Mouse (Mus musculus) common myeloid progenitor, adult 5-6 weeks (primary cell): ENCODE data around the gene Maz. TPM values are rescaled to one million over a fixed set of nuclear protein-coding genes. Genes with fewer than 3 reads are reported as not detected.

Source experiments
- ATAC-seq: replicated peaks from 2 replicates; pipeline ENCODE4 v1.8.0; 2016; ENCODE audit warnings: low read depth, mild to moderate bottlenecking, moderate TSS enrichment, inconsistent platforms; ENCODE audit not compliant: poor library complexity, severe bottlenecking
- total RNA-seq: library from RNA; stranded (forward); fragments of 200-1000, 187-1606 nt; gene quantifications from 2 replicates; pipeline ENCODE4 v1.2.3, GENCODE M21; 2017

The Maz gene
- total RNA-seq, 1 experiment from 2014 or later: 67.8 TPM

DNA sequence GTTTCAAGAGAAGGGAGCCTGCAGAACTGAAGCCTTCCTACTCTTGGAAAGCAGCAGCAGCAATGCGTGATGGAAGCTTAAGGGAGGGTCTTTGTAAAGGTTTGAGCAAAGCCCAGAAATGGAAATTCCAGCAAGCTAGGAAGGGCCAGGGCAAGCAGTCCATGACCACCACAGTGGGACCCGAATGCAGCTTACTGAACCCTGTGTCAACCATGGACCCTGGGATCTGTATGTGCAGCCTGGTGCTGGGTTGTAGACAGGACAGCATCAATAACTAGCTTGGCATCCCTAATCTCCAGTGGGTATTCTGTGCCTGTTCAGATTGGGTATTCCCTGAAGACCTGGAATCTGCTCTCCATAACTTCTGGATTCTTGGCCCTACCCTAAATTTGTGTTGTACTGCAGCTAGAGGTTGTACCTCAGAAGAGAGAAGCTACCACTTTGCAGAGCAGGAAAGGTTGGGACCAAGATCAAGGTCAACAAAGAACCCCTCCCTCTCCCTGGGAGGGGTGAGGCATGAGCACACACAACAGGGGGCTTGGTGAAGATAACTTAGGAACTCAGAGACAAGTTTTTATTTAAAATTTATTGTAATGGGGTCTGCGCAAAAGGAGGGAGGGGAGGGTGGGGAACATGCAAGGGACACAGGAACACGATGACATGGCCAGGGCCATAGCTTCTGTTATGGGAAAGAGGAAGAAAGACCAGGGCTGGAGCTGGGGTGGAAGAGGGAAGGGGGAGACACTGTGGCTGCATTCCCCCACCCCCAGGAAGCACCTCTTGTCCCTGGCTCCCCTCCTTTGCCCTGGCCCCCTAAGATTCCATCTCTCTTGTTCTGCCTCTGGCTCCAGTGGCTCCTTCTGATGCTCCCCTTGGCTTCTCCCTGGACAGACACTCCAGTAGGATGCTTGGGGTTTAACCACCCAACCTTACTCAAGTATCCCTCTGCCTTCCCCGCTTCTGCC is 5.0 kb downstream of the Maz start:
- ATAC-seq: no peak

- 0 out of 2 replicates have a peak, but pooled peaks have one; percentile 3 for ATAC-seq
Observed at GRCm38 (mm10) chr7:127020901-127021562, 5.8 kb downstream of the Maz start, which contains the start of the genes Gm42742 and Prrt2. Gm42742 (minus strand) TSS chr7:127021097. Prrt2 (minus strand) TSS chr7:127021211.

DNA sequence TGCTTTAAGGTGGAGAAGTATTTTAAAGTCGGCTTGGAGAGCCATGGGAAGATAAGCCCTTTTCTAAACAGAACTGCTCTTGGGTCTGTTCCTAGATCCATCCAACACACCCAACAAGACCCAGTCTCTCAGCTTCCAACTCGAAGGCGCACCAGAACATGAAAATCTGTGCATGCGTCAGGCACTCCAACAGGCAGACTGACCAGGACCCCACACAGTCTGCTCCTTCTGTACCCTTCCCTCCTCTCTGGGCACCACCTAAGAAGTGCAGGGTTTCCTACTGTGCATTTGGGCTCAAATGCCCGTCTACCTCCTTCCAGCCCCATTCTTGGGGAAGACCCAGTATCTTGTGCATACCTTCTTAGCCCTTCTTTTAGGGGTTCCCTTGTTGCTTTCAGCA is 6.3 kb downstream of the Maz start:
- ATAC-seq: no peak

- no peak for ATAC-seq
Observed at GRCm38 (mm10) chr7:127020031-127020430, 6.8 kb downstream of the Maz start.

GRCm38 (mm10) chr7:127019306-127019960 is 7.4 kb downstream of the Maz start:
- ATAC-seq: no peak

DNA sequence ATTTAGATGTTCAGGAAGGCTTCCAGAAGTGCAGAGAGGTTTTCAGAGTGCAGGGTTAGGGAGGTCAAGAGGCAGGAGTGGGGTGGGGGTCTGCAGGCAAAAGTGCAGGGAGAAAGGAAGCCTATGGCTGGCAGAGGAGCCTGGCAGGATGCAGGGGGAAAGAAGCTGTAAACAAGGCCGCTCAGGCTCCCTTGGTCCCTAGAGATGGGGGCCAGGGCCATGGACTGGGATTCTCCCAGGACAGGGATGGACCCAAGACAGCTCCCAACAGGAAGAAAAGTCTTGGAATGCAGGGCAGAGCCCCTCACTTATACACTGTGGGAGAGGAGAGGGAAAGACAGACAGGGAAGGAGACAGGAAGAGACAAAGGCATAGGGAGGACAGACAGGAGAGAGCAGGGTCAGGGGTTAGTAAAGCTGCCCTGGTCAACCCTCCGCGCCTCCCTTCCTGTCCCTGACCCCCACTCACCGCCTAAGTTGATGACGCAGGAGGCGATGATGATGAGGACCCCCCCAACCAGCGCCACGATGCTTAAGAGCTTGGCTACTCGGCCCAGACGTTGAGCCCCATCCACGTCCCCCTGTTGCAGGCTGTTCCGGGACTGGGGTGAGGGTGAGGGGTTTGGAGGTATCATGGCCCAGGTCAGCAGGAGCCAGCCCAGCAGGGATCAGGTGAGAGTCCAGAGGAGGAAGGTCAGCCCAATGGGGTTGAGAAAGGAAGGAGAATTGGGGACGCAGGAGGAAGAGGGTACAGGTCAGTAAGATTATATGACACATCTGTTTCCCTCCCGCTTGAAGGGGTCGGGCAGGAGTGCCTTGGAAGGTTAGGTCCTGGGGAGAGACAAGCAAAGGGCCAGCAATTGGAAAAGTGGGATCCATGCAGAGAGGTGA is 8.2 kb downstream of the Maz start:
- no peak for ATAC-seq

DNA sequence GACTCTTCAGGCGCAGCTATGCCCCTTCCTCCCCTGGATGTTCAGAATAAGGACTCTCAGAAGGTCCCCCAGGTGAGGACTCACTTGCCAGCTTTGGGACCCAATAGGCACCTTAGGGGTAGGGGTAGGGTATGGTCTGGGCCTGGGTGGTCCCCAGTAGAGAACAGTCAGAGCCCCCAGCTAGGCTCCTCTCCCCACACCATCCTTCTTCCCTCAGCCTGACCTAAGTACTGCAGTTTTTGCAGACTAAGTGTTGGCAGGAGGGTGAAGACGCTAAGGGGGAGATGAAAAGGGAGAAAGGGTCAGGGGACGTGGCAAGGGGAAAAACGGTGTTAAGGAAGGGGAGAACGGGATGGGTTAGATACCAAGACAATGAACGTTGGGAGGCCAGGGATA is 8.9 kb downstream of the Maz start:
- ATAC-seq: no peak

DNA sequence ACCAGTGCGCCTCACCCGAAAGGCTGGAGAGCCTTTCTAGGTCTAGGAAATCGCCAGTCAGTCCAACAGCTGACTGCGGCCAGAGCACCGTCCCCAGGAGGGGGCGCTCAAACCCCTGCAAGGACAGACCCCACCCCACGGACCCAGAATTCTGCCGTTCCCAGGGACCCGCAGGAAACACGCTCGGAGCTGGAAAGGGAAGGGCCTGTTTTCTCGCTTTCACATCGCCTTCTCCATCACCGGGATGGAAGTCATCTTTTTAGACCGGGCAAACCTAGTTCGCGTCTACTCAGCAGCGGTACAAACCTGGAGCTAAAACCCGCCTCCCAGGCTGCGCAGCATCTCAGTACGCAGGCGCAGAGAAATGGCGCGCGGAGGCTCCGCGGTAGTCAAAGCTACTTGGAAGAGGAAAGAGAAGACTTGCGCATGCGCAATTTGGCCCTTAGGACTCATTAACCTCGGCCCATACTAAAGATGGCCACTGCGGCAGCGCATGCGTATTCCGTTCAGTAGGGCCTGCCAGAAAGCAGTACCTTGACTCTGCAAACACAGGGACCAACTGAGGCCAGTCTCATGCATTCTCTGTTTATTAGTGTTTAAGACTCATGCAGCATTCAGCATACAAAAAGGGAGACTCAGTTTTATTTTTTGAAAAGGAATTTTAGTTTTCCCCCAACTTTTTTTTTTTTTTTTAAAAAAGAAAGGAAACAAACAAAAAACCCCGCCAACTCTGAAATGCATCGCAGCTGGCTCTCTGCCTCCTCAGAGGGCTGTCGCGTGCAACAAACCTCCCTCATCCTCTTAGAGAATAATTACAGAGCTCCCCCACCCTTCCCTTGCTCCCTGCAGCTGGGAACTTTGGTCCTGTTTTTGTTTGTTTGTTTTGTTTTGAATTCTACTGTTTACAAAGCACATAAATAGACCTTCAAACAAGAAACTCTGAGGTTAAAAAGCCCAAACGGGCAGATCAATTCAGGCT is 9.6 kb downstream of the Maz start, which contains the start of gene Pagr1a:
Gene Pagr1a, minus strand, starts transcription at position 382 of the 979 bp plus-strand sequence.
- peak; percentile 68 for ATAC-seq

DNA sequence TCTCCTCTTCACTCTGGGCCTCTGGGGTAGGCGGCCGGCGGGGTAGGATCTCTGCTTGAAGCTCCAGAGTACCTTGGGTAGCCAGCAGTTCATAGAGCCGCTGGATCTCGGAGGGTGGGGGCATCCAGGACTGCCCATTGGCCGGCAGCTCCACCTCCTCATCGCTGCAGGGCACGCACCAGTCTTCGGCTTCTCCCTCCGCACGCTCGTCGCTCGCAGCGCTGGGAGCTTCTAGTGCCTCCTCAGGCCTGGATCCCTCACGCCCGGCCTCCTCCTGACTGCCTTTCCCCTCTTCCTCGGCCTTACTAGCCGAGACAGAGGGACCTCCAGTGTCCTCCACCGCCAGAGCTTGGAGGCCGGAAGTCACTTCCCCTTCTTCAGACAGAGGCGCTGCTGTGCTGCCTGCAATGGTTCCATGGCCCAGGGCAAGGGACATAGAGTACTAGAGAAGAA is 10.3 kb downstream of the Maz start:
- ATAC-seq: peak; percentile 49

DNA sequence TGATC is 10.6 kb downstream of the Maz start, which contains the start of gene Pagr1b:
Gene Pagr1b, minus strand, starts transcription at position 4 of the 5 bp plus-strand sequence.
- no peak for ATAC-seq

- no peak for ATAC-seq
Observed at GRCm38 (mm10) chr7:127016081-127016480, 10.8 kb downstream of the Maz start.

GRCm38 (mm10) chr7:127014993-127015392 is 11.8 kb downstream of the Maz start:
- no peak for ATAC-seq

- ATAC-seq: peak; percentile 30
Observed at GRCm38 (mm10) chr7:127014320-127014719, 12.5 kb downstream of the Maz start, which contains the start of gene Mvp. Mvp (minus strand) TSS chr7:127014621.

DNA sequence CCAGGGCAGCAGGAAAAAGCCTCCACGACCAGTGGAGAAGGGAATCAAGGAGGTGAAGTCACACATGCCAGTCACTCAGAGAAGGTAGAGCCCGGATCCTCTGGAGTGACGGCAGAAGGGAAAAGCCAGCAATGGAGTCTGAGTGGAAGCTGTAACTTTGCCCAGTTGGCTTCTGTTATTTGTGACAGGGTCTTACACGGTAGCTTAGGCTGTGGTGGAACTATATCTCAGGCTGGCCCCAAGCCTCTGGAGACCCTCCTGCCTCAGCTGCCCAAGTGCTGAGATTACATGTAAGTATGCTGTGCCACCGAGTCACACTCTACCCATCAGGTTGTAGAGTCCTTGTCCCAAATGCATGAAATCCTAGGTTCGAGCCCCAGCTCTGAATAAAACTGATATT is 13.5 kb downstream of the Maz start:
- ATAC-seq: no peak

GRCm38 (mm10) chr7:127012845-127013244 is 14.0 kb downstream of the Maz start:
- no peak for ATAC-seq

- ATAC-seq: no peak
Observed at GRCm38 (mm10) chr7:127012374-127012773, 14.5 kb downstream of the Maz start.

DNA sequence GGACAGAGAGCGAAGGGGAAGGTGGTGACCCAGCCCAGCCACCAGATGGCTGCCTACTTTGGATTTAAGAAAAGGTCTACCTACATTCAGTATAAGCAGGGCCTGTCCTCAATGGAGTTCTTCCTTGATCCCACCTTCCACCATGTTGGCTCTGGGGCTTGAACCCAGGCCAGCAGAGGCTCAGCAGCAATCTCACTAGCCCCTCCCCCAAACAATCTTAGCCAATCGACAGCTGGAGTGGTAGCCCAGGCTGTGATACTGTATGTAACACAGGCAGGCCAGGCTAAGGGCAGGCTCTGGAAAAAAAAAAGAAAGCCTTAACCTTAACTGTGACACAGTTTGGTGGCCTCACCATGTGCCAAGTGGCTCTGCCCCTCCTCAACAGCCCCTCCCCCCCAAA is 15.1 kb downstream of the Maz start:
- no peak for ATAC-seq

DNA sequence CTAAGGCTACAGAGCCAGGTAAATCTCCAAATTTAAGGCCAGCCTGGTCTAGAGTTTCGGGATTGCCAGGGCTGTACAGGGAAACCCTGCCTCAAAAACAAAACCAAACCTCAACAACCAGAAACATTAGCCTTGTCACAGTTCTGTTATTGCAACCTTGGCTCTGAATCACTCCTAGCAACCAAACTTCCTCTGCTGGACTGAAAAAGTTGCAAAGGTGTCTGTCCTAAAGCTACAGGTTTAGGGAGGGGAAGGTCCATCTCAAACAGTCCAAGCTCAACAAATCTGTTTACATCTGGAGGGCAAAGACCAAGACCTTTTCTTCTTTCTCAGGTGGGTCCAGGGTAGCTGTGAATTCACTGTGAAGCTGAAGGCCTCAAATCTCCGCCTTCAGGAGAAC is 15.8 kb downstream of the Maz start:
- ATAC-seq: no peak
